Mouse (Mus musculus) ES-E14 (cell line): ENCODE measurements at regions not wholly inside any gene's neighbourhood (a gene's known extent, or its start where the extent isn't known, plus 50 kb on each side); places are given as distances from the start of the nearest gene placed in this dataset.

ENCODE experiments used
- DNase-seq: peaks from one replicate; pipeline ENCODE4 v3.0.0-alpha.2; 2013; ENCODE audit warnings: low read depth, low spot score
- H3K27ac ChIP-seq: 2 replicates; pipeline ENCODE4 v1.5.1; 2012; ENCODE audit warnings: low read depth, mild to moderate bottlenecking, low read length, moderate library complexity, mixed read lengths; ENCODE audit not compliant: poor library complexity, insufficient read depth, severe bottlenecking
- H3K36me3 ChIP-seq: 2 replicates; pipeline ENCODE4 v1.6.1; 2012; ENCODE audit warnings: mild to moderate bottlenecking, low read length, moderate library complexity, mixed read lengths; ENCODE audit not compliant: control insufficient read depth, poor library complexity, insufficient read depth, severe bottlenecking
- H3K4me1 ChIP-seq, 2 experiments: fragments of 150-350 bp in 1 of 2; sonication (generic) in 1 of 2; 2 replicates each; pipeline ENCODE4 v1.6.1; 2012; ENCODE audit warnings: low read length in 2 of 2, mild to moderate bottlenecking in 1 of 2, mixed read lengths in 1 of 2; ENCODE audit not compliant: control insufficient read depth in 2 of 2, insufficient read depth in 2 of 2, poor library complexity in 1 of 2
- H3K4me3 ChIP-seq, 2 experiments: fragments of 150-350 bp in 1 of 2; sonication (generic) in 1 of 2; 2 replicates each; pipeline ENCODE4 v1.5.1; 2012; ENCODE audit warnings: low read length in 2 of 2, low read depth in 1 of 2, mild to moderate bottlenecking in 1 of 2, mixed read lengths in 1 of 2; ENCODE audit not compliant: insufficient read depth in 1 of 2, poor library complexity in 1 of 2, severe bottlenecking in 1 of 2
- H3K9ac ChIP-seq: 2 replicates; pipeline ENCODE4 v1.6.1; 2012; ENCODE audit warnings: low read depth, mild to moderate bottlenecking, low read length, mixed read lengths; ENCODE audit not compliant: poor library complexity, insufficient read depth, severe bottlenecking
- H3K9me3 ChIP-seq: fragments of 150-350 bp; sonication (generic); 2 replicates; pipeline ENCODE4 v1.6.1; 2012; ENCODE audit warnings: low read depth, mild to moderate bottlenecking, low read length; ENCODE audit not compliant: control insufficient read depth, insufficient read depth
- CHD2 ChIP-seq: IDR thresholded peaks from 2 replicates; pipeline ENCODE4 v1.6.1; 2014; ENCODE audit warnings: mild to moderate bottlenecking, low read depth, low read length, inconsistent platforms
- HCFC1 ChIP-seq: IDR thresholded peaks from 2 replicates; pipeline ENCODE4 v1.6.1; 2012; ENCODE audit warnings: low read length, inconsistent platforms, borderline replicate concordance; ENCODE audit not compliant: insufficient read depth
- MAFK ChIP-seq: IDR thresholded peaks from 2 replicates; pipeline ENCODE4 v1.6.1; 2014; ENCODE audit warnings: mild to moderate bottlenecking, low read depth, low read length, inconsistent platforms; ENCODE audit not compliant: insufficient read depth
- ZC3H11A ChIP-seq: IDR thresholded peaks from 2 replicates; pipeline ENCODE4 v1.6.1; 2012; ENCODE audit warnings: low read depth, mild to moderate bottlenecking, inconsistent platforms, low read length, borderline replicate concordance
- ZNF384 ChIP-seq: IDR thresholded peaks from 2 replicates; pipeline ENCODE4 v1.6.1; 2012; ENCODE audit warnings: low read depth, low read length, inconsistent platforms
- in situ Hi-C, 2 experiments: fragments of 600-800 bp; cut with MboI; formaldehyde crosslinking; loops; one replicate each; pipeline ENCODE4 v1.15.1; 2025; ENCODE audit warnings: low sequenced_read_pairs in 2 of 2, inconsistent platforms in 1 of 2; ENCODE audit not compliant: unreplicated experiment in 2 of 2

- TF ChIP-seq ZC3H11A = 0 out of 2 replicates have a peak, but pooled peaks have one; percentile 2
- TF ChIP-seq CHD2 = no peak
- Histone ChIP-seq H3K9me3 (no peaks in the 10 kb centered on the region), H3K4me3 (no peak overlapping the region), H3K27ac (no peak overlapping the region), H3K9ac (no peak overlapping the region), H3K4me1 (no peaks in the 10 kb centered on the region), H3K36me3 (no peaks in the 10 kb centered on the region)
- in situ Hi-C loops = no loop called here
- DNase-seq = no peak
Observed at GRCm38 (mm10) chr11:111652882-111653281, 586.9 kb downstream of the Kcnj2 start.

GRCm38 (mm10) chr11:111657778-111658177 lies 591.8 kb downstream of the Kcnj2 start:
- no peak overlapping the region for H3K4me3 ChIP-seq
- no peak for DNase-seq
- no peaks in the 10 kb centered on the region for H3K9me3 ChIP-seq
- in situ Hi-C loops = no loop called here
- no peak for TF ChIP-seq HCFC1
- TF ChIP-seq ZNF384 = no peak
- no peak for TF ChIP-seq ZC3H11A
- TF ChIP-seq CHD2 = no peak
- TF ChIP-seq MAFK = no peak
- H3K9ac ChIP-seq = no peak overlapping the region
- no peaks in the 10 kb centered on the region for H3K4me1 ChIP-seq
- H3K36me3 ChIP-seq = no peaks in the 10 kb centered on the region
- no peak overlapping the region for H3K27ac ChIP-seq

- H3K4me1 ChIP-seq = no peaks in the 10 kb centered on the region
- no peaks in the 10 kb centered on the region for H3K36me3 ChIP-seq
- TF ChIP-seq MAFK (no peak), HCFC1 (no peak), CHD2 (no peak), ZC3H11A (no peak), ZNF384 (no peak)
- in situ Hi-C loops = no loop called here
- H3K9me3 ChIP-seq = no peaks in the 10 kb centered on the region
- H3K27ac ChIP-seq = no peak overlapping the region
- no peak overlapping the region for H3K4me3 ChIP-seq
- DNase-seq = no peak
- no peak overlapping the region for H3K9ac ChIP-seq
Observed at GRCm38 (mm10) chr11:111658362-111659309, 592.7 kb downstream of the Kcnj2 start.

GRCm38 (mm10) chr11:111663269-111663668 lies 597.3 kb downstream of the Kcnj2 start:
- Histone ChIP-seq H3K9ac (no peak overlapping the region), H3K36me3 (no peaks in the 10 kb centered on the region), H3K9me3 (no peaks in the 10 kb centered on the region), H3K4me3 (no peak overlapping the region), H3K27ac (no peak overlapping the region), H3K4me1 (no peaks in the 10 kb centered on the region)
- no peak for TF ChIP-seq MAFK
- no peak for TF ChIP-seq CHD2
- no peak for TF ChIP-seq ZC3H11A
- in situ Hi-C loops = no loop called here
- DNase-seq = no peak

GRCm38 (mm10) chr11:111666336-111666735 lies 600.4 kb downstream of the Kcnj2 start:
- Histone ChIP-seq H3K9me3 (no peaks in the 10 kb centered on the region), H3K36me3 (no peaks in the 10 kb centered on the region), H3K4me3 (no peak overlapping the region), H3K4me1 (no peaks in the 10 kb centered on the region), H3K27ac (no peak overlapping the region), H3K9ac (no peak overlapping the region)
- TF ChIP-seq HCFC1 = no peak
- no peak for TF ChIP-seq ZNF384
- no peak for TF ChIP-seq CHD2
- no peak for TF ChIP-seq MAFK
- no peak for TF ChIP-seq ZC3H11A
- in situ Hi-C loops = no loop called here
- no peak for DNase-seq
